Mouse (Mus musculus) small intestine, adult 2 months (tissue): ENCODE measurements around the gene Slc4a8. TPM values are rescaled to one million over a fixed set of nuclear protein-coding genes. Genes with fewer than 3 reads are reported as not detected.

Source experiments
- H3K27ac ChIP-seq: fragments of 200-500 bp; 2 replicates; pipeline ENCODE4 v1.5.1; 2012; ENCODE audit warnings: low read depth, low read length, control low read depth, inconsistent platforms; ENCODE audit not compliant: insufficient read depth
- H3K27me3 ChIP-seq: fragments of 200-500 bp; 2 replicates; pipeline ENCODE4 v1.6.1; 2012; ENCODE audit warnings: mild to moderate bottlenecking, moderate library complexity, low read length, inconsistent platforms; ENCODE audit not compliant: control insufficient read depth, insufficient read depth
- H3K36me3 ChIP-seq: fragments of 200-500 bp; 2 replicates; pipeline ENCODE4 v1.6.1; 2012; ENCODE audit warnings: mild to moderate bottlenecking, low read length, control low read depth, inconsistent platforms; ENCODE audit not compliant: control insufficient read depth, insufficient read depth
- H3K4me1 ChIP-seq: fragments of 200-500 bp; 2 replicates; pipeline ENCODE4 v1.6.1; 2012; ENCODE audit warnings: low read length, inconsistent platforms, mixed read lengths; ENCODE audit not compliant: control insufficient read depth, insufficient read depth, insufficient read length
- H3K4me3 ChIP-seq: fragments of 200-500 bp; 2 replicates; pipeline ENCODE4 v1.5.1; 2012; ENCODE audit warnings: low read depth, mild to moderate bottlenecking, control low read depth, inconsistent platforms, low read length, moderate library complexity
- CTCF ChIP-seq: fragments of 200-500 bp; IDR thresholded peaks from 2 replicates; pipeline ENCODE4 v1.5.1; 2012; ENCODE audit warnings: low read depth, mild to moderate bottlenecking, control low read depth, inconsistent platforms, low read length, moderate library complexity, mixed read lengths; ENCODE audit not compliant: insufficient replicate concordance, insufficient read length; ENCODE audit errors: extremely low read depth
- POLR2A ChIP-seq: fragments of 200-500 bp; IDR thresholded peaks from 2 replicates; pipeline ENCODE4 v1.6.1; 2012; ENCODE audit warnings: low read depth, mild to moderate bottlenecking, control low read depth, inconsistent platforms, low read length, moderate library complexity
- WGBS: fragments of 180-500 bp; shearing (Covaris S2); methylation state at CpG from one replicate; pipeline ENCODE4 v1.1.7; 2018; 5-methylcytosine and 5-hydroxymethylcytosine counted together
- polyA plus RNA-seq: library from polyadenylated mRNA; depleted of rRNA; stranded (reverse); fragments of >200 nt; gene quantifications from 2 replicates; pipeline ENCODE4 v1.2.3, GENCODE M21; 2012

Gene Slc4a8
- polyA plus RNA-seq, 1 experiment = 0.98 TPM

DNA sequence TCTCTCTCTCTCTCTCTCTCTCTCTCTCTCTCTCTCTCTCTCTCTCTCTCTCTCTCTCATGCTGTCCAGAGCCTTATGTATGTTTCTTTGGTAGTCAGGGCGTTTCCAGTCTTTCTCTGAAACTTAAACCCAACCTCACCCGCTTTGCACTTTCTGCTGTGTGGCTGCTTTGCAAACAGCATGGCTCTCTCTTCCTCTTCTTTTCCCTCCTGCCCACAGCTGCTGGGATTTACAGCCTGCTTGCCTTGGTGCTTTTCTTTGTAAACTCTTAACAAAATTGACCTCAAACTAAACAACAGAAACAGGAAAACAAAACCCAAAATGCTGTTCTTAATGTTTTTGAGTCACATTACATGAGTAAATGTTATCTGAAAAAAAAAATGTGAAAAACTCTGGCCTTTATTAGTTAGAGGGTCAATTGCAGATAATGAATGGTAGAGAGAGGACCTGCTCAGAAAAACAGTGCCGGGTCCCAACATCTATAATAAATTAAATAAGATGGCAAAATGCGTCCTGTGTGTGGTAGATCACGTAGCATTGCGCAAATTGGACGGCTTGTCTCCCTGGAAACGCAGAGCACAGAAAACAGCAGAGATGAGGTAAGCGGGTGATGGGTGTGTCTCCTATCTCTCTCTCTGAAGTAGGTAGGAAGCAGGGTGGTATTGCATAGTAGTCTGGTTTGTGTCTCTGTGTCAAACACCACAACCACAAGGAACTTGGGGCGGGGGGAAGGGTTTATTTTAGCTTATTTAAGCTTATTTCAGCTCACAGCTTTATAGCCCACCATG lies 11.6 kb upstream of the Slc4a8 start:
- Histone ChIP-seq H3K27me3 (no peaks in the 10 kb centered on the region), H3K27ac (no peak overlapping the region), H3K36me3 (no peaks in the 10 kb centered on the region), H3K4me1 (peaks cover 9% of the 10 kb centered on the region; the same call in 1 of the 2 replicates), H3K4me3 (no peak overlapping the region)
- WGBS = 30% methylated on average over 10 of the region's 10 CpGs
- TF ChIP-seq CTCF = no peak
- no peak for TF ChIP-seq POLR2A

- no peaks in the 10 kb centered on the region for H3K27me3 ChIP-seq
- no peak overlapping the region for H3K27ac ChIP-seq
- peaks cover 6% of the 10 kb centered on the region; the same call in 1 of the 2 replicates for H3K4me1 ChIP-seq
- TF ChIP-seq POLR2A = no peak
- H3K36me3 ChIP-seq = no peaks in the 10 kb centered on the region
- WGBS = 77% methylated on average over 2 of the region's 2 CpGs
- no peak overlapping the region for H3K4me3 ChIP-seq
Observed at GRCm38 (mm10) chr15:100752439-100752838, 9.1 kb upstream of the Slc4a8 start.

GRCm38 (mm10) chr15:100753045-100753444 lies 8.5 kb upstream of the Slc4a8 start:
- Histone ChIP-seq H3K36me3 (no peaks in the 10 kb centered on the region), H3K27ac (no peak overlapping the region), H3K4me1 (peaks cover 9% of the 10 kb centered on the region; the same call in 1 of the 2 replicates), H3K27me3 (no peaks in the 10 kb centered on the region), H3K4me3 (no peak overlapping the region)
- TF ChIP-seq POLR2A (no peak), CTCF (no peak)
- 73% methylated on average over 5 of the region's 5 CpGs for WGBS

DNA sequence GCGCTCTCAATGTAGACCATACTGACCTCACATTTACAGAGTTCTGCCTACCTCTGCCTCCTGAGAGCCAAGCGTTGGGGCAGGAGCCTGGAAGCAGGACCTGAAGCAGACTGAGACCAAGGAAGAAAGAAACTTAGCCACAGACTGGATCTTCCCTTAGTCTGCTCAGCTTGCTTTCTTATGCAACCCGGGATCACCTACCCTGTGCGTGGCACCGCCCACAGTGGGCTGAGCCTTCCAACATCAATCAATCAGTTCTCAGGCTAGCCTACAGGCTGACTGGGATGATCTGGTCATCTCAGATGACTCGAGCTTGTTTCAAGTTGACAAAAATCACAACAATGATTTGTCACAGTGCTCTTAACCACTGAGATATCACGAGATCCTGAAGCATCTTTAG lies 7.5 kb upstream of the Slc4a8 start:
- TF ChIP-seq CTCF (no peak), POLR2A (no peak)
- Histone ChIP-seq H3K36me3 (no peaks in the 10 kb centered on the region), H3K4me3 (no peak overlapping the region), H3K4me1 (peaks cover 9% of the 10 kb centered on the region; the same call in 1 of the 2 replicates), H3K27ac (peak overlapping the region; percentile 85), H3K27me3 (no peaks in the 10 kb centered on the region)
- 28% methylated on average over 7 of the region's 7 CpGs for WGBS

DNA sequence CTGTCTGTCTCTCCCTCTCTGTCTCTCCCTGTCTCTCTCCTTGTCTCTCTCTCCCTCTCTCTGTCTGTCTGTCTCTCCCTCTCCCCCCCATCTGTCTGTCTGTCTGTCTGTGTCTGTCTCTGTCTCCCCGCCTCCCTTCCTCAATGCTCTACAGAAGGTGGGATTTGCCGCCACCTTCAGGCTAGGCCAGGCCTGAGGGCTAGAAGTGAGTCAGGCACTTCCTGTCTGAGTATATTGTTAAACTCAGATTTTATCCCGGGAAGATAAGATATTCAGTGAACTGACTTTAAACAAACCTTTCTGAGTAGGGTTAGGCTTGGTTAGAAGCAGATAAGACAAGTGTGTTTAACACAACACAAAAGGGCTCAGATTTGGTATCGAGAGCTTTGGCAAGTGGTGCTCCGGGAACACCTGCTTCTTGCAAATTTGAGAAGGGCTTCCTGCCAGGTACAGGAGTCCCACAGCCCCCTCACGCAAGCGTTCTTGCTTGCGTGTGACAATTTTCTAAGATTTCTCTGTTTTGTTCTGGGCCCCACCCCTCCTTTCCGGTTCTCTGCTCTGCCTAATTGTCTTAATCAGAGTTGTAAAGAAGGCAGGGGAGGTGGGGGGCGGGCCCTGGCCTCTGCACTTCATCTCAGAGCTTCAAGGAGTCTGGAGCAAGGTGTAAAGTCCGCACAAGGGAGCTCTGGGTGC lies 6.6 kb upstream of the Slc4a8 start:
- WGBS = under 1% methylated on average over 11 of the region's 11 CpGs
- peak overlapping the region; percentile 85 for H3K27ac ChIP-seq

DNA sequence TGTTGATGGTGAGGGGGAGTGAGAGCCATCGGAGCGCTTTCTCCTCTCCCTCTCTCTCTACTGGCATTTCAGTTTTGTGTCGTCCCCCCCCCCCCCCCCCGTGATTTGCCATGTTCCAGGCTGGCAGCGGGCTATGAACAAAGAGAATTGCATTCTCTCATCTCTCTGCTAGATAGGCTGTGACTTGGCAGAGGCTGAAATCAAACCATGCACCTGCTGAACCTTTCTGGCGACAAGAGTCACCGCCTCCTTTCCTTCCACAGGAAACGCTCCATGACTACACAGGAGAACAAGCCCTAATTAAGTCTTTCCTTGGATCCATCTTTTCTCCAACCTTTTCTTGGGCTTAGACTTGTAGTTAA lies 6.1 kb upstream of the Slc4a8 start:
- no peaks in the 10 kb centered on the region for H3K27me3 ChIP-seq
- peak overlapping the region; percentile 85; the same call in 1 of the 2 replicates for H3K27ac ChIP-seq
- peaks cover 5% of the 10 kb centered on the region; the same call in 1 of the 2 replicates for H3K4me1 ChIP-seq
- 9% methylated on average over 6 of the region's 8 CpGs for WGBS
- TF ChIP-seq CTCF (no peak), POLR2A (no peak)
- no peaks in the 10 kb centered on the region for H3K36me3 ChIP-seq
- H3K4me3 ChIP-seq = 0 out of 2 replicates have a peak overlapping the region, but pooled peaks have one; percentile 25

More for the DNA sequence above, 6.6 kb upstream of the Slc4a8 start:
- Histone ChIP-seq H3K27me3 (no peaks in the 10 kb centered on the region), H3K4me3 (peak overlapping the region; percentile 25; the same call in 1 of the 2 replicates), H3K36me3 (no peaks in the 10 kb centered on the region), H3K4me1 (peaks cover 9% of the 10 kb centered on the region; the same call in 1 of the 2 replicates)
- TF ChIP-seq POLR2A = no peak
- TF ChIP-seq CTCF = peak; percentile 68; the same call in 1 of the 2 replicates

- H3K27ac ChIP-seq = 0 out of 2 replicates have a peak overlapping the region, but pooled peaks have one; percentile 85
Observed at GRCm38 (mm10) chr15:100755881-100756624, 5.5 kb upstream of the Slc4a8 start.

More at GRCm38 (mm10) chr15:100755881-100756624, 5.5 kb upstream of the Slc4a8 start:
- Histone ChIP-seq H3K27me3 (no peaks in the 10 kb centered on the region), H3K36me3 (no peaks in the 10 kb centered on the region), H3K4me1 (peaks cover 7% of the 10 kb centered on the region; the same call in 1 of the 2 replicates), H3K4me3 (no peak overlapping the region)
- TF ChIP-seq CTCF = no peak
- 14% methylated on average over 3 of the region's 3 CpGs for WGBS
